Comparison of ENCODE assay signal across 8 mouse cellular contexts in the genomic region with DNA sequence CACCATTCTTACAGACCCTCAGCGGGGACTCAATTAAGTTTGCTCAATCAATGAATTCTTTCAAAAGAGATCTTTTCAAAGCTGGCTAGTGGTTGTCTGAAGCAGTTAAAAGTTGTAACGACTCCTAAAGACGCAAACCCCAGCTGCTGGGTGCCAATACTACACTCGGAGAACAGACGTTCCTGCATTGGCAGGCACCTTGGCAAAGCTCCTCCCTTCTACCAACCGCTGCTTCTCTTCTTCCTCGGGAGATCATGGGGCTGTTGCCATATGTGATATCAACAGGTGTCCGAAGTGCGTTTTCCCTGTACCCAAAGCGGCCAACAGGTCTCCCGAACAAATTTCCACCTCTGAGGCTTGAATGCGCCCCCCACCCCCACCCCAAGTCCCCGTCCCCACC. TPM values are rescaled to one million over a fixed set of nuclear protein-coding genes. Genes with fewer than 3 reads are reported as not detected.
DNase-seq lines count a peak whose midpoint lies in the region; ATAC-seq and TF ChIP-seq lines count a peak whose summit lies in the region.

No protein-coding gene starts in this region.

- peak overlapping the region; percentile 77 for H3K4me3 ChIP-seq in heart, adult 2 months
- H3K4me3 ChIP-seq in forebrain, embryonic 14.5 days (ENCODE audit: low read depth, low read length), result peak overlapping the region; percentile 51
- peak overlapping the region; percentile 65 for H3K4me3 ChIP-seq in liver, embryonic 13.5 days (replicated peaks)

- intact Hi-C loops in heart, adult 2 months (cut with DNase I), result loop anchor here (5.0 kb wide), 1 partner anchor 34 kb away; the partner anchor contains the start of gene 2200002D01Rik

- H3K9ac ChIP-seq in heart, adult 2 months (ENCODE audit: low read depth, low read length), result no peak overlapping the region; the same call in none of the 2 replicates
- H3K9ac ChIP-seq in forebrain, embryonic 14.5 days (ENCODE audit: low read length), result peak overlapping the region; percentile 65
- H3K9ac ChIP-seq in liver, embryonic 13.5 days, result 0 out of 2 replicates have a peak overlapping the region, but pooled peaks have one; percentile 53

- TF ChIP-seq CTCF in heart, adult 2 months (IDR thresholded peaks at IDR 0.05), result no peak

- TF ChIP-seq EP300 in heart, adult 2 months (IDR thresholded peaks at IDR 0.05; ENCODE audit: insufficient read depth, low read depth, low read length), result no peak

- H3K79me2 ChIP-seq in heart, adult 2 months (replicated peaks; ENCODE audit: control insufficient read depth, insufficient read depth, low read length), result no peaks in the 10 kb centered on the region

- no peak for DNase-seq in heart, adult 2 months
- no peak for DNase-seq in heart, adult 18-20 months
- peak; percentile 49 for DNase-seq in CD4-positive, CD25-positive, alpha-beta regulatory T cell, adult 2 months (ENCODE audit: low read depth, low spot score)
- DNase-seq in forebrain, embryonic 14.5 days (ENCODE audit: low spot score), result no peak
- DNase-seq in liver, embryonic 13.5 days, result no peak
- DNase-seq in thymus, postnatal 10 days (ENCODE audit: low spot score in 2 of 2), result peak; percentile 58 to 59
- no peak for DNase-seq in adrenal gland, postnatal 36 days

- ATAC-seq in forebrain, embryonic 14.5 days, result 0 out of 2 replicates have a peak, but pooled peaks have one; percentile 12
- ATAC-seq in liver, embryonic 13.5 days (ENCODE audit: low read depth), result no peak
- ATAC-seq in activated CD4-positive, CD25-positive, alpha-beta regulatory T cell, adult 4 months, result no peak

- H3K27ac ChIP-seq in heart, adult 2 months, result peak overlapping the region; percentile 19
- H3K27ac ChIP-seq in forebrain, embryonic 14.5 days (ENCODE audit: low read depth, low read length), result no peak overlapping the region
- no peak overlapping the region for H3K27ac ChIP-seq in liver, embryonic 13.5 days

- no peaks in the 10 kb centered on the region for H3K27me3 ChIP-seq in heart, adult 2 months (ENCODE audit: control insufficient read depth, insufficient read depth, low read length)
- peaks cover 13% of the 10 kb centered on the region for H3K27me3 ChIP-seq in forebrain, embryonic 14.5 days (replicated peaks; ENCODE audit: control insufficient read depth, insufficient read depth, low read length)
- peaks cover 28% of the 10 kb centered on the region for H3K27me3 ChIP-seq in liver, embryonic 13.5 days

- H3K36me3 ChIP-seq in heart, adult 2 months (ENCODE audit: control insufficient read depth, insufficient read depth, low read length), result no peaks in the 10 kb centered on the region
- no peaks in the 10 kb centered on the region for H3K36me3 ChIP-seq in forebrain, embryonic 14.5 days (ENCODE audit: control insufficient read depth, insufficient read depth, low read length)
- H3K36me3 ChIP-seq in liver, embryonic 13.5 days, result no peaks in the 10 kb centered on the region

- no peak for TF ChIP-seq POLR2A in heart, adult 2 months (IDR thresholded peaks at IDR 0.05; ENCODE audit: insufficient read depth, low read depth, low read length)

- H3K9me3 ChIP-seq in forebrain, embryonic 14.5 days (replicated peaks; ENCODE audit: control insufficient read depth, low read length), result no peaks in the 10 kb centered on the region
- no peaks in the 10 kb centered on the region for H3K9me3 ChIP-seq in liver, embryonic 13.5 days (replicated peaks)

- 24% methylated on average over 13 of the region's 13 CpGs for WGBS in heart, adult 2 months
- WGBS in forebrain, embryonic 14.5 days, result 7% methylated on average over 13 of the region's 13 CpGs
- 11% methylated on average over 13 of the region's 13 CpGs for WGBS in liver, embryonic 13.5 days (ENCODE audit: insufficient replicate concordance)

- H3K4me2 ChIP-seq in forebrain, embryonic 14.5 days (ENCODE audit: low read length), result peak overlapping the region; percentile 99
- H3K4me2 ChIP-seq in liver, embryonic 13.5 days, result peak overlapping the region; percentile 88

- peaks cover 7% of the 10 kb centered on the region for H3K4me1 ChIP-seq in heart, adult 2 months (ENCODE audit: control insufficient read depth, insufficient read depth, low read length)
- peaks cover 8% of the 10 kb centered on the region; the same call in 1 of the 2 replicates for H3K4me1 ChIP-seq in forebrain, embryonic 14.5 days (ENCODE audit: control insufficient read depth, insufficient read depth, low read length)
- peaks cover 29% of the 10 kb centered on the region for H3K4me1 ChIP-seq in liver, embryonic 13.5 days (replicated peaks)

RNA-seq across cellular contexts. Expression of gene Spint2, which starts 0.9 kb away (rescaled TPM):
- 10 to 100 TPM; 39.4 to 46.4 TPM for total RNA-seq in heart, adult 2 months (2021)
- polyA plus RNA-seq in heart, adult 2 months (2012; rRNA removed), result 40.5 and 45.7 TPM in 2 replicates
- total RNA-seq in heart, adult 18-20 months (2021), result 10 to 100 TPM; 45.7 to 53.8 TPM
- polyA plus RNA-seq in forebrain, embryonic 14.5 days (2014; fragmentation: Nextera tagmentation; extraction: Ambion mirVana), result 46.6 and 51.3 TPM in 2 replicates
- 24.9 and 25.2 TPM in 2 replicates for polyA plus RNA-seq in liver, embryonic 13.5 days (2015; fragmentation: Nextera tagmentation; extraction: Ambion mirVana)
- polyA plus RNA-seq in activated CD4-positive, CD25-positive, alpha-beta regulatory T cell, adult 4 months (2017; shearing (Covaris generic)), result 10 to 100 TPM; 66.6 to 70.2 TPM
- total RNA-seq in adrenal gland, postnatal 36 days (2021), result 10 to 100 TPM; 28.7 to 48.2 TPM

RNA-seq across cellular contexts. Expression of gene Ppp1r14a, which starts 8.3 kb away (rescaled TPM):
- 10 to 100 TPM in 1 of 2 experiments, 1 to 10 TPM in 1; 8.7 to 10.3 TPM for total RNA-seq in heart, adult 2 months (2021)
- 16.3 and 18.4 TPM in 2 replicates for polyA plus RNA-seq in heart, adult 2 months (2012; rRNA removed)
- 1 to 10 TPM; 5.8 to 7.5 TPM for total RNA-seq in heart, adult 18-20 months (2021)
- polyA plus RNA-seq in forebrain, embryonic 14.5 days (2014; fragmentation: Nextera tagmentation; extraction: Ambion mirVana), result 5.7 and 9.8 TPM in 2 replicates
- polyA plus RNA-seq in liver, embryonic 13.5 days (2015; fragmentation: Nextera tagmentation; extraction: Ambion mirVana), result 3.2 and 3.6 TPM in 2 replicates
- polyA plus RNA-seq in activated CD4-positive, CD25-positive, alpha-beta regulatory T cell, adult 4 months (2017; shearing (Covaris generic)), result not detected
- total RNA-seq in adrenal gland, postnatal 36 days (2021), result 1 to 10 TPM; 3.6 to 4.9 TPM

RNA-seq across cellular contexts. Expression of gene Dpf1, which starts 22.9 kb away (rescaled TPM):
- under 1 TPM in 1 of 2 experiments, not detected in 1; 0.27 TPM for total RNA-seq in heart, adult 2 months (2021)
- polyA plus RNA-seq in heart, adult 2 months (2012; rRNA removed), result 0.21 and 0.38 TPM in 2 replicates
- total RNA-seq in heart, adult 18-20 months (2021), result 1 to 10 TPM in 1 of 2 experiments, under 1 TPM in 1; 0.47 to 1.1 TPM
- 167 and 205 TPM in 2 replicates for polyA plus RNA-seq in forebrain, embryonic 14.5 days (2014; fragmentation: Nextera tagmentation; extraction: Ambion mirVana)
- polyA plus RNA-seq in liver, embryonic 13.5 days (2015; fragmentation: Nextera tagmentation; extraction: Ambion mirVana), result 1.7 and 2.3 TPM in 2 replicates
- not detected for polyA plus RNA-seq in activated CD4-positive, CD25-positive, alpha-beta regulatory T cell, adult 4 months (2017; shearing (Covaris generic))
- total RNA-seq in adrenal gland, postnatal 36 days (2021), result 1 to 10 TPM; 2.7 to 3.0 TPM

RNA-seq across cellular contexts. Expression of gene 2200002D01Rik, which starts 32.5 kb away (rescaled TPM):
- total RNA-seq in heart, adult 2 months (2021), result 1 to 10 TPM; 1.5 to 2.0 TPM
- 0.98 and 1.00 TPM in 2 replicates for polyA plus RNA-seq in heart, adult 2 months (2012; rRNA removed)
- total RNA-seq in heart, adult 18-20 months (2021), result 1 to 10 TPM in 1 of 2 experiments, under 1 TPM in 1; 0.77 to 1.6 TPM
- polyA plus RNA-seq in forebrain, embryonic 14.5 days (2014; fragmentation: Nextera tagmentation; extraction: Ambion mirVana), result 0.37 and 1.2 TPM in 2 replicates
- polyA plus RNA-seq in liver, embryonic 13.5 days (2015; fragmentation: Nextera tagmentation; extraction: Ambion mirVana), result 3.1 and 4.4 TPM in 2 replicates
- polyA plus RNA-seq in activated CD4-positive, CD25-positive, alpha-beta regulatory T cell, adult 4 months (2017; shearing (Covaris generic)), result 1 to 10 TPM; 2.7 to 3.6 TPM
- total RNA-seq in adrenal gland, postnatal 36 days (2021), result 1 to 10 TPM; 2.7 to 3.3 TPM

RNA-seq across cellular contexts. Expression of gene Yif1b, which starts 42.7 kb away (rescaled TPM):
- 10 to 100 TPM; 63.6 to 74.6 TPM for total RNA-seq in heart, adult 2 months (2021)
- polyA plus RNA-seq in heart, adult 2 months (2012; rRNA removed), result 123 and 138 TPM in 2 replicates
- 10 to 100 TPM; 66.3 to 69.2 TPM for total RNA-seq in heart, adult 18-20 months (2021)
- polyA plus RNA-seq in forebrain, embryonic 14.5 days (2014; fragmentation: Nextera tagmentation; extraction: Ambion mirVana), result 88.2 and 96.2 TPM in 2 replicates
- 49.5 and 51.2 TPM in 2 replicates for polyA plus RNA-seq in liver, embryonic 13.5 days (2015; fragmentation: Nextera tagmentation; extraction: Ambion mirVana)
- 10 to 100 TPM; 57.6 to 73.2 TPM for polyA plus RNA-seq in activated CD4-positive, CD25-positive, alpha-beta regulatory T cell, adult 4 months (2017; shearing (Covaris generic))
- total RNA-seq in adrenal gland, postnatal 36 days (2021), result 10 to 100 TPM; 46.9 to 49.2 TPM

Comparison
In these comparisons a context has a peak if more than half of its experiments do, and no peak if none do; other contexts are left out.
1. DNase-seq: peak in CD4-positive, CD25-positive, alpha-beta regulatory T cell, adult 2 months (single experiment) and thymus, postnatal 10 days (2 of 2); none in heart, adult 2 months (0 of 2), heart, adult 18-20 months (0 of 2), forebrain, embryonic 14.5 days (single experiment), liver, embryonic 13.5 days (single experiment) and adrenal gland, postnatal 36 days (0 of 2).
2. RNA of gene Dpf1, which starts 22.9 kb away (polyA plus RNA-seq): 167 to 205 TPM in forebrain, embryonic 14.5 days; 1.7 to 2.3 TPM in liver, embryonic 13.5 days, 0.21 to 0.38 TPM in heart, adult 2 months and not detected in activated CD4-positive, CD25-positive, alpha-beta regulatory T cell, adult 4 months; every median in the first group is over 10 times any median in the second.
3. Peak in every context shown above with its lines, with median percentiles within 50 percentile points of each other: H3K4me3 ChIP-seq.